Mouse (Mus musculus) frontal cortex, postnatal 25 days (tissue): ENCODE results near the gene Gm8765.
"Not testable (repeated sequence)": the region's sequence is repeated elsewhere in the genome, so short reads cannot be mapped to it uniquely, and the experiment has no call there.

ENCODE experiments used
- DNase-seq, 2 experiments: peaks; one replicate each; pipeline ENCODE4 v3.0.0; 2022; ENCODE audit warnings: low spot score in 2 of 2

Gene Gm8765

GRCm38 (mm10) chr13:50698012-50698411 lies at the start of gene Gm8765:
Gene Gm8765 (plus strand): TSS chr13:50698312.
- DNase-seq, result not testable (repeated sequence)

GRCm38 (mm10) chr13:50648771-50649170 lies 49.3 kb upstream of the Gm8765 start:
- not testable (repeated sequence) for DNase-seq

GRCm38 (mm10) chr13:50750282-50750681 lies 52.2 kb downstream of the Gm8765 start:
- not testable (repeated sequence) for DNase-seq

- no peak for DNase-seq
Observed at GRCm38 (mm10) chr13:50751732-50752131, 53.6 kb downstream of the Gm8765 start.

- not testable (repeated sequence) for DNase-seq
Observed at GRCm38 (mm10) chr13:50752961-50753360, 54.8 kb downstream of the Gm8765 start.
